In genomic region chr2:94122182-94123041, GRCm38 (mm10) we compare ENCODE assay signal across 9 mouse cellular contexts. TPM values are rescaled to one million over a fixed set of nuclear protein-coding genes. Genes with fewer than 3 reads are reported as not detected.
DNase-seq lines count a peak whose midpoint lies in the region; ATAC-seq and TF ChIP-seq lines count a peak whose summit lies in the region.
"Had no signal": no experiment of that assay in that cellular context is flagged by ENCODE, and none has a peak within 500 bp of the region (broad histone marks: within the 10 kb centered on the region; RNA-seq: fewer than 3 reads in every experiment).

No protein-coding gene starts in this region.

- no peaks in the 10 kb centered on the region for H3K9me3 ChIP-seq in heart, postnatal 0 days (replicated peaks; ENCODE audit: control insufficient read depth, low read length)
- no peaks in the 10 kb centered on the region for H3K9me3 ChIP-seq in stomach, embryonic 14.5 days (ENCODE audit: control insufficient read depth, low read depth, low read length)

- no peak for ATAC-seq in heart, postnatal 0 days (ENCODE audit: insufficient read depth, low read depth)
- ATAC-seq in stomach, embryonic 14.5 days (ENCODE audit: insufficient number of reproducible peaks, insufficient read depth, low FRiP score, low read depth): no peak

- peak overlapping the region; percentile 33 for H3K4me3 ChIP-seq in heart, postnatal 0 days (ENCODE audit: low read depth, low read length)
- H3K4me3 ChIP-seq in stomach, embryonic 14.5 days (ENCODE audit: low read depth, low read length): no peak overlapping the region

- no peak overlapping the region for H3K9ac ChIP-seq in heart, postnatal 0 days (replicated peaks; ENCODE audit: low read depth, low read length)
- H3K9ac ChIP-seq in stomach, embryonic 14.5 days (replicated peaks; ENCODE audit: low read depth, low read length): no peak overlapping the region

- H3K4me2 ChIP-seq in heart, postnatal 0 days (ENCODE audit: low read depth, low read length): peak overlapping the region; percentile 58
- 0 out of 2 replicates have a peak overlapping the region, but pooled peaks have one; percentile 4 for H3K4me2 ChIP-seq in stomach, embryonic 14.5 days (replicated peaks; ENCODE audit: low read depth, low read length)

- 12% methylated on average over 7 of the region's 7 CpGs for WGBS in heart, postnatal 0 days
- WGBS in stomach, embryonic 14.5 days: 46% methylated on average over 7 of the region's 7 CpGs

- H3K27ac ChIP-seq in heart, postnatal 0 days (ENCODE audit: low read depth): peak overlapping the region; percentile 83
- peak overlapping the region; percentile 75 for H3K27ac ChIP-seq in stomach, embryonic 14.5 days (ENCODE audit: low read length)

- no peak for TF ChIP-seq CTCF in heart, postnatal 0 days (IDR thresholded peaks at IDR 0.05; ENCODE audit: low read depth)

- H3K27me3 ChIP-seq in heart, postnatal 0 days (ENCODE audit: control insufficient read depth, insufficient read depth, low read length): no peaks in the 10 kb centered on the region
- H3K27me3 ChIP-seq in stomach, embryonic 14.5 days (ENCODE audit: control insufficient read depth, insufficient read depth, low read length): no peaks in the 10 kb centered on the region
- H3K27me3 ChIP-seq: CH12.LX had no signal

- peak; percentile 6 to 17 for DNase-seq in heart, adult 9 months (ENCODE audit: low spot score in 2 of 2)
- no peak for DNase-seq in heart, postnatal 4 days
- peak; percentile 4 to 40 for DNase-seq in cerebellum, postnatal 36 days
- peak; percentile 31 for DNase-seq in heart, postnatal 0 days (ENCODE audit: low spot score)
- peak; percentile 5 for DNase-seq in left cerebral cortex, postnatal 4 days
- no peak for DNase-seq in ovary, adult 18-20 months (ENCODE audit: low spot score)
- no peak for DNase-seq in ovary, postnatal 36 days (ENCODE audit: low spot score)

- no peak for TF ChIP-seq EP300 in heart, postnatal 0 days (IDR thresholded peaks at IDR 0.05; ENCODE audit: low read depth)

- intact Hi-C loops in left cerebral cortex, postnatal 4 days (cut with DNase I): no loop called here

- no peaks in the 10 kb centered on the region for H3K36me3 ChIP-seq in heart, postnatal 0 days (replicated peaks; ENCODE audit: control insufficient read depth, insufficient read depth, low read length)
- no peaks in the 10 kb centered on the region for H3K36me3 ChIP-seq in stomach, embryonic 14.5 days (ENCODE audit: control insufficient read depth, insufficient read depth, low read length)

- H3K4me1 ChIP-seq in heart, postnatal 0 days (ENCODE audit: control insufficient read depth, insufficient read depth): peaks cover 17% of the 10 kb centered on the region
- H3K4me1 ChIP-seq in stomach, embryonic 14.5 days (ENCODE audit: control insufficient read depth, insufficient read depth, low read length): peaks cover 15% of the 10 kb centered on the region; the same call in 1 of the 2 replicates

RNA-seq across cellular contexts. Expression of gene Hsd17b12, which starts 35.4 kb away (rescaled TPM):
- total RNA-seq in heart, postnatal 4 days (2021): 10 to 100 TPM; 39.7 to 44.8 TPM
- total RNA-seq in heart, postnatal 0 days (2014; rRNA removed; ENCODE audit: low replicate concordance): 24.1 and 27.7 TPM in 2 replicates
- polyA plus RNA-seq in heart, postnatal 0 days (2015; fragmentation: Nextera tagmentation; extraction: Ambion mirVana): 37.7 and 40.1 TPM in 2 replicates
- 10 to 100 TPM; 66.8 to 68.4 TPM for total RNA-seq in left cerebral cortex, postnatal 4 days (2021)
- 120 and 124 TPM in 2 replicates for polyA plus RNA-seq in stomach, embryonic 14.5 days (2014; fragmentation: Nextera tagmentation; extraction: Ambion mirVana)

Comparison
In these comparisons a context has a peak if more than half of its experiments do, and no peak if none do; other contexts are left out.
1. DNase-seq: peak in heart, adult 9 months (2 of 2), cerebellum, postnatal 36 days (2 of 2), heart, postnatal 0 days (single experiment) and left cerebral cortex, postnatal 4 days (single experiment); none in heart, postnatal 4 days (single experiment), ovary, adult 18-20 months (single experiment) and ovary, postnatal 36 days (single experiment).